Mouse (Mus musculus) erythroblast, embryonic 14.5 days (primary cell): ENCODE results near the gene Cd40lg.

Experiments used
- GATA1 ChIP-seq: IDR thresholded peaks from 2 replicates; pipeline ENCODE4 v1.6.1; 2012; ENCODE audit warnings: low read length, inconsistent platforms, mixed read lengths
- TAL1 ChIP-seq: IDR thresholded peaks from 3 replicates; pipeline ENCODE4 v1.6.1; 2012; ENCODE audit warnings: low read length, inconsistent platforms, mixed read lengths

GRCm38 (mm10) chrX:57235982-57236381 is 24.0 kb downstream of the Cd40lg start:
- TF ChIP-seq TAL1 (no peak), GATA1 (no peak)
